Mouse (Mus musculus) duodenum, adult 2 months (tissue): ENCODE results near the gene Chmp2b. TPM values are rescaled to one million over a fixed set of nuclear protein-coding genes. Genes with fewer than 3 reads are reported as not detected.

Experiments
- polyA plus RNA-seq: library from polyadenylated mRNA; depleted of rRNA; stranded (reverse); fragments of >200 nt; gene quantifications from 2 replicates; pipeline ENCODE4 v1.2.3, GENCODE M21; 2012; ENCODE audit warnings: low replicate concordance; rRNA removed

Gene Chmp2b
- 35.7 and 75.5 TPM in 2 replicates for polyA plus RNA-seq

DNA sequence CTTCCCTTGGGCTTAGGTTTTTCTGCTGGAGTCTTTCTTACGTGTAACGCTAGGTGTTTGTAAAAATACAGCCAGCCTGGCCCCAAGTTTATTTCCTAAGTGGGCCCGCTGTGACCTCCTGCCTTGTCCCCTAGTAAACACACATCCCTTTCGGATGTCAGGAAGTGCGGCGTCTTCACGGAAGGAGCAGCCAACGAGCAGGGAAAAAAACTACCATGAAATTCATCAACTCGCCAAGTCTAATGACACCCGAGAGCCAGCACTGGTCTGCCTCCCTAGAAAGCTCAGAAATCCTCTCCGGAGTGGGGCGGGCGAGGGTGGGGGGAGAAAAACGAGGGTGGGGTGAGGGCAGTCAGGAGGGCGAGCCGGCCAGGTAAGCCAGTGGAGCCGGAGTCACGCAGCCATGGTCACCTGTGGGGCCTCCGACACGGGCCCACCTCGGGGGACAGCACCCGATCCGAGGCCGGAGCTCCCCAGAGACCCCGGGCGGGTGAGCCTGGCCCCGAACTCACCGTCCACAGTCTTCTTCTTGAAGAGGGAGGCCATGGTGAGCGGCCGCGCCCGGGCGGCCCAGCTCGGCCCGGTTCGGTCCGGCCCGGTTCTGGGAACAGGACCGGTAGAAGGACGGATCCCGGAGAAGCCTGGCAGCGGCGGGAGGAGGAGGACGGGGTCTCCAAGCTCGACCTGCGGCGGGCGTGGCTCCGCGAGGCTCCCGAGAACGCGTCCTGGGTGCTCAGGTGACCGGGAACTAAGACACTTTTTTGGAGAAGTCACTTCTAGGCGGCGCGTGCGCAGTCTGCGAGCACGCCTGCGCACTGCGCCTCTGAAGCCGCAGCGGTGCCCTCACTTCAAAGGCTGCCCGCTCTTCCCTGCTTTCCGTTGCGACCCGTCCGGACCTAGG, at the start of gene Chmp2b:
TSS of gene Chmp2b (minus strand) at position 764 of the 901 bp plus-strand sequence.

DNA sequence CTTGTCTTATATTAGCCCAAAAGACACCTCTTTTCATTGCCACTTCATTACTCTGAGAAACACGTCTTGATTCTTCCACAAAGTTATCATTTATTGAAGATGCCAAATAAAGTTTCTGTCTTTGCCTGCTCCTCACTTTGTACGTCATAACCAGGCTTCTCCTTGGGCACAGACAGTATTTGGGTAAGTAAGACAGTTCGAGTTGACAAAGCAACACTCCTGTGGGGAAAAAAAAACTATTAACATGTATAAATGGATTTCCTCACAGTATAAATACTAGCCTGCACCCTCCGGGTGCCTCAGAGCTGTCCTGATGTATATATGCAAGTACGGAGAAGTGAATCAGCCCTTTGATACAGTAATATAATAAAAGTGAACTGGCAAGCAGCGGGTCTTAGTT, 42.3 kb downstream of the Chmp2b start, which contains the start of gene Pou1f1:
TSS of gene Pou1f1 (plus strand) at position 301 of the 400 bp plus-strand sequence.

Other genes starting within 250 kb of the Chmp2b start
- not detected in 2 replicates for gene Pou1f1, start 42.2 kb downstream of the Chmp2b start, polyA plus RNA-seq